Mouse (Mus musculus): ENCODE measurements at regions not wholly inside any gene's neighbourhood (a gene's known extent, or its start where the extent isn't known, plus 50 kb on each side); places are given as distances from the start of the nearest gene placed in this dataset.

DNA sequence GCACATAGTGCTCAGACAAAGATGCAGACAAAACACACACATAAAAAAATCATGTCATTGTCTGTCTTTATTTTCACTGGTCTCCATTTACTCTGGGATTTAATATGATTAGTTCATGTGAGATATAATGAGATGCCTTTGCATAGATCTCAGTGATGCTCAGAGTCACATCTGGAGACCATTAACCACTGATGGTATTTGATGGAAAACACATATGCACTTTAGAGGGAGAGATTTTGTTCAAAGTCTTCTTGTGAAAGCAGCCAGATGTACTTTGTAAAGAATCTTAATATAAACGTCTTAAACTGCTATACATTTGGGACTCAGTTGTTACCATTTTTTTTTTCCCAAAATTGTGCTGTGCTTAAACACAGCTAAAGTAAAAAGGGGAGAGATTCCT lies 79.1 kb upstream of the Tmtc4 start:
- DNase-seq (ENCODE audit: low spot score) (no peak), ATAC-seq (no peak)
- H3K27ac ChIP-seq = no peak overlapping the region
- no peaks in the 10 kb centered on the region for H3K27me3 ChIP-seq (ENCODE audit: insufficient read depth, low read length)
- no peaks in the 10 kb centered on the region for H3K4me1 ChIP-seq (ENCODE audit: insufficient read depth, low read length)
- H3K4me3 ChIP-seq (ENCODE audit: low read length) = no peak overlapping the region
- H3K4me2 ChIP-seq (ENCODE audit: low read depth, low read length) = no peak overlapping the region
- H3K9ac ChIP-seq (replicated peaks; ENCODE audit: low read length) = no peak overlapping the region
- TF ChIP-seq CTCF (IDR thresholded peaks at IDR 0.05; ENCODE audit: low read depth) = no peak
- WGBS = 68% methylated on average over 1 of the region's 1 CpGs
- no peaks in the 10 kb centered on the region for H3K9me3 ChIP-seq (ENCODE audit: low read length)
- no peaks in the 10 kb centered on the region for H3K36me3 ChIP-seq (ENCODE audit: insufficient read depth, low read length)

DNA sequence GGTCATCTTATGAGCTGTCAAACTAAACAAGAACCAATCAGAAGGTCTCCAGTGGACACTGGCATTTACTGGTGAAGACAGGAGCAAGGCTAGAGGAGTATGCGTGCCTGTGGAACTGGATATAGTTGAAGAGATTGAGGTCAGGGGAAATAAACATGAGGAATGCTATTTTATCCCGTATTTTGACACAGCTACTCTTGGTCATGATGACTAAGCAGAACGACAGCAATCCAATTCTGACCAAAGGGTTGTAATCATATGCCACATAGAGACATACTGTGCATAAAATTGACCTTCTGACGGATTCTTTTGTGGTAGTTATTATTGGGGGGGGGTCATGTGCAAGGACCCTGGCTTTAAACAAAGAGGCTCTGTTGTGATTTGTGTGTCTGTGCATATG lies 73.1 kb upstream of the Tmtc4 start:
- Histone ChIP-seq H3K36me3 (ENCODE audit: insufficient read depth, low read length) (no peaks in the 10 kb centered on the region), H3K27me3 (ENCODE audit: insufficient read depth, low read length) (no peaks in the 10 kb centered on the region), H3K4me3 (ENCODE audit: low read length) (no peak overlapping the region), H3K9me3 (ENCODE audit: low read length) (no peaks in the 10 kb centered on the region), H3K27ac (no peak overlapping the region), H3K4me1 (ENCODE audit: insufficient read depth, low read length) (no peaks in the 10 kb centered on the region), H3K9ac (replicated peaks; ENCODE audit: low read length) (no peak overlapping the region), H3K4me2 (ENCODE audit: low read depth, low read length) (no peak overlapping the region)
- WGBS = 60% methylated on average over 4 of the region's 4 CpGs
- TF ChIP-seq CTCF (IDR thresholded peaks at IDR 0.05; ENCODE audit: low read depth) = no peak
- DNase-seq (ENCODE audit: low spot score) = no peak
- no peak for ATAC-seq

DNA sequence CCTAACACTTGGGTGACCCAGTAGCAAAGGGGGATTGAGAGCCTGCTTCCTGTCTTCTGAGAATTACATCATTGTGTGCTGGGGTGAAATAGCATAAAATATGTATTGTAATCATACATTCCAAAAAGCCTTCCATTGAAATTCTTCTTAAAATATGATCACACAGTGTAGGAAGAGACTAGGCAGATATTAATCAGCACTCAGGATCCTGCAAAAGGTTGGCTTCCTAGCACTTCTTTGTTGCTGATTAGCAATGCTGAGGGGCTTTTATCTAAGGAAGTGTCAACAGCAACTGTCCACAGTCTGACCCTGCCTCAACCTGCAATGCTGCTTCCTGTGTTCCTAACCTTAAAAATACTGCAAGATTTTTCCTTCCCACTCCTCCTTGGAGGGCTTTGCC lies 64.6 kb upstream of the Tmtc4 start:
- no peaks in the 10 kb centered on the region for H3K36me3 ChIP-seq (ENCODE audit: insufficient read depth, low read length)
- H3K4me1 ChIP-seq (ENCODE audit: insufficient read depth, low read length) = no peaks in the 10 kb centered on the region
- H3K9me3 ChIP-seq (ENCODE audit: low read length) = no peaks in the 10 kb centered on the region
- no peak for ATAC-seq
- TF ChIP-seq CTCF (IDR thresholded peaks at IDR 0.05; ENCODE audit: low read depth) = no peak
- no peak overlapping the region for H3K4me3 ChIP-seq (ENCODE audit: low read length)
- H3K27ac ChIP-seq = no peak overlapping the region
- H3K27me3 ChIP-seq (ENCODE audit: insufficient read depth, low read length) = no peaks in the 10 kb centered on the region
- no peak overlapping the region for H3K9ac ChIP-seq (replicated peaks; ENCODE audit: low read length)
- no peak overlapping the region for H3K4me2 ChIP-seq (ENCODE audit: low read depth, low read length)
- no peak for DNase-seq (ENCODE audit: low spot score)

DNA sequence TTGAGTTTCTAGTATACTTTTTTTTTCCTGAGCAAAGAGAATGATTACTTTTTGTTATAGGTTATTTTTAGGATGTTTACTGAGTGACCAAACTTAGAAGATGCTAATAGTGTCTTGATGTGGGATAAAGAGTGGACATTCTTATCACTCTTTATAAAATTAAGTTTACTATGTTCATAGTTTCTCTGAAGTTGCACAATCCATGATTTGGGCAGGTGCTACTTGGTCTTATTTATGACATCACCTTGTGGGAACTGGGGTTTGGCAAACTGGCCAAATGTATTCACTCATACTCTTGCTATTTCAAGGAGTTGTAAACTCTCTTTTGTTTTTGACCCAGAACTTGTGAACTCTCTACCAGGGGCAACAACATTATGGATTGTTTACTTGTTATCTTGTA lies 56.2 kb upstream of the Tmtc4 start:
- DNase-seq (ENCODE audit: low spot score) (no peak), ATAC-seq (no peak)
- no peak for TF ChIP-seq CTCF (IDR thresholded peaks at IDR 0.05; ENCODE audit: low read depth)
- no peaks in the 10 kb centered on the region for H3K27me3 ChIP-seq (ENCODE audit: insufficient read depth, low read length)
- no peak overlapping the region for H3K4me2 ChIP-seq (ENCODE audit: low read depth, low read length)
- H3K27ac ChIP-seq = no peak overlapping the region
- H3K4me3 ChIP-seq (ENCODE audit: low read length) = no peak overlapping the region
- no peaks in the 10 kb centered on the region for H3K4me1 ChIP-seq (ENCODE audit: insufficient read depth, low read length)
- no peak overlapping the region for H3K9ac ChIP-seq (replicated peaks; ENCODE audit: low read length)
- H3K36me3 ChIP-seq (ENCODE audit: insufficient read depth, low read length) = no peaks in the 10 kb centered on the region
- H3K9me3 ChIP-seq (ENCODE audit: low read length) = no peaks in the 10 kb centered on the region

DNA sequence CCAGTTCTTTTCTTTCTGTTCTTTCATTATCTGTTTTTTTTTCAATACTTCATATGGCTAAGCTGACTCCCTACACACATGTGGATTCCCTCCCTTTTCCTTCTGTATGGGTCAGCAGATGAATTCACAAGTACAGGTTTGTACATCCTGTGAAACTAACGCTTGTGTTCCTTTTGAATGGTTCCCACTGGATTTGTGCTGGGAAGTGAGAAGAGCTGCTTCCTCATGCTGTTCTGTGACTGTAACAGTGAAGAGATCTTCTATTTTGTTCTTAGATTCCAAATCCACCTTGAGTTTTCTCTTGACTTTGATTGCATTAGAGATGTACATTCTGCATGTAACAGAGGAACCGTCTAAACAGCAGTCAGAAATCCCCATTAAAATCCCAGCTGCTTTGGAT lies 53.6 kb upstream of the Tmtc4 start:
- Histone ChIP-seq H3K27ac (no peak overlapping the region), H3K36me3 (ENCODE audit: insufficient read depth, low read length) (no peaks in the 10 kb centered on the region), H3K4me1 (ENCODE audit: insufficient read depth, low read length) (no peaks in the 10 kb centered on the region), H3K9me3 (ENCODE audit: low read length) (no peaks in the 10 kb centered on the region), H3K4me3 (ENCODE audit: low read length) (no peak overlapping the region), H3K9ac (replicated peaks; ENCODE audit: low read length) (no peak overlapping the region), H3K4me2 (ENCODE audit: low read depth, low read length) (no peak overlapping the region), H3K27me3 (ENCODE audit: insufficient read depth, low read length) (no peaks in the 10 kb centered on the region)
- ATAC-seq (no peak), DNase-seq (ENCODE audit: low spot score) (no peak)
- TF ChIP-seq CTCF (IDR thresholded peaks at IDR 0.05; ENCODE audit: low read depth) = no peak
- WGBS = 72% methylated on average over 2 of the region's 2 CpGs
